Mouse (Mus musculus) fibroblast of lung, adult 2 months (primary cell): Measurements from ENCODE around the gene Gm3629.
"Not testable (repeated sequence)": the region's sequence is repeated elsewhere in the genome, so short reads cannot be mapped to it uniquely, and the experiment has no call there.

ENCODE experiments used
- DNase-seq: peaks from one replicate; pipeline ENCODE4 v3.0.0-alpha.2; 2011; ENCODE audit warnings: low read depth

Gene Gm3629

GRCm38 (mm10) chr14:6590513-6590912 is at the start of gene Gm3629:
TSS of gene Gm3629 (minus strand) at chr14:6590613.
- not testable (repeated sequence) for DNase-seq

- DNase-seq: not testable (repeated sequence)
Observed at GRCm38 (mm10) chr14:6622318-6622717, 31.9 kb upstream of the Gm3629 start, which contains the start of gene Gm3460. TSS of gene Gm3460 (minus strand) at chr14:6622418.

GRCm38 (mm10) chr14:6606436-6606835 is 16.0 kb upstream of the Gm3629 start:
- DNase-seq: not testable (repeated sequence)

- DNase-seq: not testable (repeated sequence)
Observed at GRCm38 (mm10) chr14:6605004-6605403, 14.6 kb upstream of the Gm3629 start.

- DNase-seq: not testable (repeated sequence)
Observed at GRCm38 (mm10) chr14:6604551-6604950, 14.1 kb upstream of the Gm3629 start.

- not testable (repeated sequence) for DNase-seq
Observed at GRCm38 (mm10) chr14:6537190-6537589, 53.2 kb downstream of the Gm3629 start, which contains the start of gene Gm8356. TSS of gene Gm8356 (minus strand) at chr14:6537290.
